Mouse (Mus musculus) intestine, postnatal 0 days (tissue): ENCODE measurements at regions not wholly inside any gene's neighbourhood (a gene's known extent, or its start where the extent isn't known, plus 50 kb on each side); places are given as distances from the start of the nearest gene placed in this dataset.

Experiments used
- ATAC-seq: fragments of 200-750 bp; cut with Nextera tagmentation; 2 replicates; pipeline ENCODE4 v1.8.0; 2017; ENCODE audit warnings: mild to moderate bottlenecking, moderate TSS enrichment, moderate library complexity
- H3K27ac ChIP-seq: fragments of 300-500 bp; sonication (generic); 2 replicates; pipeline ENCODE4 v1.5.1; 2014; ENCODE audit warnings: mild to moderate bottlenecking, low read depth, low read length, moderate library complexity
- H3K27me3 ChIP-seq: fragments of 300-500 bp; sonication (generic); replicated peaks from 2 replicates; pipeline ENCODE4 v1.6.1; 2014; ENCODE audit warnings: low read length, mixed read lengths; ENCODE audit not compliant: control insufficient read depth, insufficient read depth
- H3K36me3 ChIP-seq: fragments of 300-500 bp; sonication (generic); 2 replicates; pipeline ENCODE4 v1.6.1; 2014; ENCODE audit warnings: mild to moderate bottlenecking, moderate library complexity; ENCODE audit not compliant: control insufficient read depth, insufficient read depth
- H3K4me1 ChIP-seq: fragments of 300-500 bp; sonication (generic); replicated peaks from 2 replicates; pipeline ENCODE4 v1.6.1; 2014; ENCODE audit warnings: antibody characterized with exemption, low read length, mixed read lengths; ENCODE audit not compliant: control insufficient read depth, insufficient read depth
- H3K4me2 ChIP-seq: fragments of 300-500 bp; sonication (generic); replicated peaks from 2 replicates; pipeline ENCODE4 v1.6.1; 2014; ENCODE audit warnings: low read depth, mild to moderate bottlenecking, moderate library complexity
- H3K4me3 ChIP-seq: fragments of 300-500 bp; sonication (generic); 2 replicates; pipeline ENCODE4 v1.5.1; 2014; ENCODE audit warnings: low read depth, low read length
- H3K9ac ChIP-seq: fragments of 300-500 bp; sonication (generic); 2 replicates; pipeline ENCODE4 v1.6.1; 2014; ENCODE audit warnings: mild to moderate bottlenecking, low read depth, low read length
- H3K9me3 ChIP-seq: fragments of 300-500 bp; sonication (generic); 2 replicates; pipeline ENCODE4 v1.6.1; 2016; ENCODE audit warnings: mixed run types; ENCODE audit not compliant: control insufficient read depth
- CTCF ChIP-seq: sonication (generic); IDR thresholded peaks from 2 replicates; pipeline ENCODE4 v1.5.1; 2016; ENCODE audit warnings: low read depth, mild to moderate bottlenecking, control low read depth, antibody characterized with exemption, moderate library complexity
- WGBS: fragments of 180-500 bp; shearing (Covaris S2); extraction: QIAGEN DNeasy Blood & Tissue Kit; methylation state at CpG from one replicate; pipeline ENCODE4 v1.1.7; 2014; 5-methylcytosine and 5-hydroxymethylcytosine counted together

GRCm38 (mm10) chr12:113826377-113826776 is 282.7 kb downstream of the Adam6a start:
- H3K27ac ChIP-seq = no peak overlapping the region
- H3K4me1 ChIP-seq = no peaks in the 10 kb centered on the region
- no peaks in the 10 kb centered on the region for H3K36me3 ChIP-seq
- 0 out of 2 replicates have a peak, but pooled peaks cover 6% of the 10 kb centered on the region for H3K9me3 ChIP-seq
- no peak for ATAC-seq
- H3K9ac ChIP-seq = no peak overlapping the region
- H3K27me3 ChIP-seq = no peaks in the 10 kb centered on the region
- no peak overlapping the region for H3K4me2 ChIP-seq
- no peak overlapping the region for H3K4me3 ChIP-seq
- peak; percentile 39 for TF ChIP-seq CTCF
- WGBS = 62% methylated on average over 5 of the region's 5 CpGs

DNA sequence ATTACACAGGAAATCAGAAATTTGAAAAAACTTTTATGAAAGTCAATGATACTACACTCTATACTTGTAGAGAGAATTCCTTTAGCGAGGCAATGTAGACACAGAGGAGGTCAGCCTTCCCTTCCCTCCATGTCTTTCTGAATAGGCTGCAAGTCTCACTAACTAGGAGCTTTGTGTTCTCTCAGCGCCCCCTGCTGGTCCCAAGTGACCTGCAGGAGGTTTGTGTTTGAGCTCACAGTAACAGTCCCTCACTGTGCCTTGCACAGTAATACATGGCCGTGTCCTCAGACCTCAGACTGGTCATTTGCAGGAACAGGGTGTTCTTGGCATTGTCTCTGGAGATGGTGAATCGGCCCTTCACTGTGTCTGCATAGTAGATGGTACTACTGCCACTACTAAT is 315.2 kb downstream of the Adam6a start:
- WGBS = 46% methylated on average over 4 of the region's 4 CpGs
- Histone ChIP-seq H3K36me3 (no peaks in the 10 kb centered on the region), H3K27me3 (no peaks in the 10 kb centered on the region), H3K27ac (no peak overlapping the region), H3K4me1 (no peaks in the 10 kb centered on the region), H3K9me3 (no peaks in the 10 kb centered on the region), H3K4me2 (no peak overlapping the region), H3K4me3 (no peak overlapping the region), H3K9ac (no peak overlapping the region)
- TF ChIP-seq CTCF = peak; percentile 49
- no peak for ATAC-seq

GRCm38 (mm10) chr12:113878826-113879225 is 335.1 kb downstream of the Adam6a start:
- no peak for ATAC-seq
- H3K4me1 ChIP-seq = no peaks in the 10 kb centered on the region
- no peak overlapping the region for H3K4me3 ChIP-seq
- H3K4me2 ChIP-seq = no peak overlapping the region
- 20% methylated on average over 2 of the region's 2 CpGs for WGBS
- H3K9me3 ChIP-seq = no peaks in the 10 kb centered on the region
- H3K9ac ChIP-seq = no peak overlapping the region
- no peak overlapping the region for H3K27ac ChIP-seq
- peak; percentile 39 for TF ChIP-seq CTCF
- H3K36me3 ChIP-seq = no peaks in the 10 kb centered on the region
- no peaks in the 10 kb centered on the region for H3K27me3 ChIP-seq

DNA sequence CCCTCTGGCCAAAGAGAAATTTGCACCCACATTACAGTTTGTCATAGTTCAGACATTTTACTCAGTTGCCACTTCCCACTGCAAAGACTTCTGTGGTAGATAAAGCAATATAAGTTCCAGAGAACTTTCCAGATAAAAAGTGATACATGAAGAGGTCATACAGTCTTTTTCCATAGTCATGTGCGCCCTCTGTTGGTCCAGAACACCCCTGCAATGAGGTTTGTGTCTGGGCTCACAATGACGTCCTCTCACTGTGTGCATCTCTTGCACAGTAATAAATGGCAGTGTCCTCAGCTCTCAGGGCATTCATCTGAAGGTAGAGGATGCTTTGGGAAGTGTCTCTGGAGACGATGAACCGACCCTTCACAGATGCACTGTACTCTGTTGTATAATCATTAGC is 352.4 kb downstream of the Adam6a start:
- ATAC-seq = no peak
- Histone ChIP-seq H3K4me3 (no peak overlapping the region), H3K9ac (no peak overlapping the region), H3K36me3 (no peaks in the 10 kb centered on the region), H3K4me2 (no peak overlapping the region), H3K9me3 (no peaks in the 10 kb centered on the region), H3K27ac (no peak overlapping the region), H3K27me3 (no peaks in the 10 kb centered on the region), H3K4me1 (no peaks in the 10 kb centered on the region)
- WGBS = 26% methylated on average over 4 of the region's 4 CpGs
- TF ChIP-seq CTCF = peak; percentile 35

DNA sequence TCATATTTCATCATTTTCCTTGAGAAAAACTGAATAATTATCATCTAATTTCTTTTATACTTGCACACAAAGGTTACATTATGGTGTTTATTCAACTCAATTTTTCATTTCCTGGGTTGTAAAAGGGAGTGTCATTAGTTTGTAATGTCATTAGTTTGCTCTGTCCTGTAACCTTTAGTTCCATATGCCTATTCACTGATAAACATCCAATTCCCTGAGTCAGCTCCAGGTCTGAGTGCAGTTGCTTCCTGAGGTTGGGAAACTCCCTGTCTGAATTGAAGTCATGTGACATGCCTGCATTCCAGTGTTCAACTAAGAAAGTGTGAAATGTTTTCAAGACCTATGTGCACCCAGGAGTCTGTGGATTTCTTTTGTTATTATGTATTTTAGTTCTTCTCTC is 362.8 kb downstream of the Adam6a start:
- Histone ChIP-seq H3K27me3 (no peaks in the 10 kb centered on the region), H3K4me1 (no peaks in the 10 kb centered on the region), H3K9me3 (no peaks in the 10 kb centered on the region), H3K9ac (no peak overlapping the region), H3K4me2 (no peak overlapping the region), H3K27ac (no peak overlapping the region), H3K4me3 (no peak overlapping the region), H3K36me3 (no peaks in the 10 kb centered on the region)
- peak; percentile 56; the same call in 1 of the 2 replicates for ATAC-seq
- no peak for TF ChIP-seq CTCF

DNA sequence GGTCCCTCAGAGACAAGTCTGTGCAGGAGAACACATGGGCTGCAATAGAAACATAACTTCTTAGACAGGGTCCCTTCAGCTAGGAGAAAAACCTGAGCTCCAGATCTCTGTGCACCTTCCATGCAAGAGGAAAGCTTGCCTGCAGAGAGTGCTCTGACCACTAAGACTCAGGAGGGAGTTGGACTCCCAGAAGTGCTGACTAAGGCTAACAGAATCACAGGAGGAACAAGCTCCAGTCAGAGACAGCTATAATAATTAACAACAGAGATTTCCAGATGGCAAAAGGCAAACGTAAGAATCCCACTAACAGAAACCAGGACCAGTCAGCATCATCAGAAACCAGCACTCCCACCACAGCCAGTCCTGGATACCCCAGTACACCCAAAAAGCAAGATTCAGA is 364.0 kb downstream of the Adam6a start:
- H3K9ac ChIP-seq = no peak overlapping the region
- no peak for ATAC-seq
- no peaks in the 10 kb centered on the region for H3K36me3 ChIP-seq
- H3K27ac ChIP-seq = no peak overlapping the region
- no peak overlapping the region for H3K4me2 ChIP-seq
- 67% methylated on average over 1 of the region's 1 CpGs for WGBS
- no peaks in the 10 kb centered on the region for H3K4me1 ChIP-seq
- H3K9me3 ChIP-seq = no peaks in the 10 kb centered on the region
- no peaks in the 10 kb centered on the region for H3K27me3 ChIP-seq
- TF ChIP-seq CTCF = no peak
- no peak overlapping the region for H3K4me3 ChIP-seq

- Histone ChIP-seq H3K4me2 (no peak overlapping the region), H3K9me3 (no peaks in the 10 kb centered on the region), H3K36me3 (no peaks in the 10 kb centered on the region), H3K4me1 (no peaks in the 10 kb centered on the region), H3K9ac (no peak overlapping the region), H3K27me3 (no peaks in the 10 kb centered on the region), H3K4me3 (no peak overlapping the region), H3K27ac (no peak overlapping the region)
- peak; percentile 54 for TF ChIP-seq CTCF
- 33% methylated on average over 3 of the region's 3 CpGs for WGBS
- no peak for ATAC-seq
Measured at GRCm38 (mm10) chr12:113911770-113912169, 368.1 kb downstream of the Adam6a start.
